Mouse (Mus musculus) heart, embryonic 11.5 days (tissue): ENCODE results near the gene Tmem131l. TPM values are rescaled to one million over a fixed set of nuclear protein-coding genes. Genes with fewer than 3 reads are reported as not detected.

Experiments
- ATAC-seq: fragments of 200-750 bp; cut with Nextera tagmentation; replicated peaks from 2 replicates; pipeline ENCODE4 v1.8.0; 2017; ENCODE audit warnings: moderate library complexity; ENCODE audit not compliant: insufficient number of reproducible peaks, low FRiP score, low TSS enrichment
- H3K27ac ChIP-seq: fragments of 300-500 bp; sonication (generic); 2 replicates; pipeline ENCODE4 v1.5.1; 2014; ENCODE audit warnings: mild to moderate bottlenecking, low read depth, low read length
- H3K27me3 ChIP-seq: fragments of 300-500 bp; sonication (generic); 2 replicates; pipeline ENCODE4 v1.6.1; 2014; ENCODE audit warnings: mild to moderate bottlenecking, low read length, mixed read lengths; ENCODE audit not compliant: control insufficient read depth, insufficient read depth
- H3K36me3 ChIP-seq: fragments of 300-500 bp; sonication (generic); 2 replicates; pipeline ENCODE4 v1.6.1; 2014; ENCODE audit warnings: mild to moderate bottlenecking, low read length, moderate library complexity, mixed read lengths; ENCODE audit not compliant: control insufficient read depth, insufficient read depth
- H3K4me1 ChIP-seq: fragments of 300-500 bp; sonication (generic); 2 replicates; pipeline ENCODE4 v1.6.1; 2014; ENCODE audit warnings: low read length; ENCODE audit not compliant: control insufficient read depth, insufficient read depth
- H3K4me2 ChIP-seq: fragments of 300-500 bp; sonication (generic); 2 replicates; pipeline ENCODE4 v1.6.1; 2014; ENCODE audit warnings: mild to moderate bottlenecking, moderate library complexity
- H3K4me3 ChIP-seq: fragments of 300-500 bp; sonication (generic); 2 replicates; pipeline ENCODE4 v1.5.1; 2014; ENCODE audit warnings: low read depth, low read length
- H3K9ac ChIP-seq: fragments of 300-500 bp; sonication (generic); 2 replicates; pipeline ENCODE4 v1.6.1; 2014; ENCODE audit warnings: mild to moderate bottlenecking, low read depth, low read length, moderate library complexity
- H3K9me3 ChIP-seq: fragments of 300-500 bp; sonication (generic); replicated peaks from 2 replicates; pipeline ENCODE4 v1.6.1; 2016; ENCODE audit warnings: low read length; ENCODE audit not compliant: control insufficient read depth
- WGBS: fragments of 180-500 bp; shearing (Covaris S2); extraction: QIAGEN DNeasy Blood & Tissue Kit; methylation state at CpG from one replicate; pipeline ENCODE4 v1.1.7; 2014; ENCODE audit not compliant: insufficient replicate concordance; 5-methylcytosine and 5-hydroxymethylcytosine counted together
- polyA plus RNA-seq: library from polyadenylated mRNA; unstranded; fragments of >200 nt; fragmentation: Nextera tagmentation; extraction: Ambion mirVana; gene quantifications from 2 replicates; pipeline ENCODE4 v1.2.1, GENCODE M21; 2014

The Tmem131l gene
- polyA plus RNA-seq, 1 experiment from 2014 or later = 35.0 TPM

DNA sequence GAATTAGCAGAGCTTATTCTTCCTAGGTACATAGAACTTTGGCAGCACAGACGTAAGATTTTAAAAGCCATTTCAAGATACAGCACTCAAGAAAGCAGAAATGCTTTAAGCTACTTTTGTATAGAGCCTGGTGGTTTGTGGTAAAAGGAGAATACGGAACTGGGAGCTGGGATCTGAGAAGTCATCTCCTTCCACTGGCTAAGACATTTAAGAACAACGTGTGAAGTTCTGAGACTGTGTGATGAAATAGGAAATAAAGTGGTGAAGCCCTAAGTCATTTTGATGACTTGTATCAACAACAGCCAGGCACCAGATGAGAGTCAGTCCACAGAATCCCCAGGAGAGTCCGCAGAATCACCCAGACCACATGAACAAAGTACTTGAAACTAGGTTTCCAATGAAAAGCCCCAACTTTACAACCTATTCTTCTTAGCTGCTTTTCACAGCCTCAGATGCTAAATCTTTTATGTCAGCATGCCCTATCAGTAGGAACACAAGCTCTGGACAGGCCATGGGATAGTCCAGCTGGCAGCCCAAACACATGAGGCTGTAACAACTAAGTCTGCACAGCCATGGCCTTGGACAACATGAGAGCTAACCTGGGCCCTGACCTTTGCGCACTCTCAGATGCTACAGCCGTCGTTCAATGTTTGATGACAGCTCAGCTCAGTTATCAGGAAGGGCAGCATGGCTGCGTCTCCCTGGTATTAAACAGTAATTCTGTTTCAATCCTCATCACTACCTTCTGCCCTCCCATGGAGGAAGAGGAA lies 92.3 kb downstream of the Tmem131l start:
- no peak overlapping the region for H3K9ac ChIP-seq
- no peak for ATAC-seq
- H3K27ac ChIP-seq = no peak overlapping the region
- H3K27me3 ChIP-seq = no peaks in the 10 kb centered on the region
- no peak overlapping the region for H3K4me2 ChIP-seq
- H3K4me1 ChIP-seq = peaks cover 4% of the 10 kb centered on the region; the same call in 1 of the 2 replicates
- H3K9me3 ChIP-seq = no peaks in the 10 kb centered on the region
- H3K4me3 ChIP-seq = no peak overlapping the region
- H3K36me3 ChIP-seq = no peaks in the 10 kb centered on the region
- WGBS = 51% methylated on average over 8 of the region's 8 CpGs

DNA sequence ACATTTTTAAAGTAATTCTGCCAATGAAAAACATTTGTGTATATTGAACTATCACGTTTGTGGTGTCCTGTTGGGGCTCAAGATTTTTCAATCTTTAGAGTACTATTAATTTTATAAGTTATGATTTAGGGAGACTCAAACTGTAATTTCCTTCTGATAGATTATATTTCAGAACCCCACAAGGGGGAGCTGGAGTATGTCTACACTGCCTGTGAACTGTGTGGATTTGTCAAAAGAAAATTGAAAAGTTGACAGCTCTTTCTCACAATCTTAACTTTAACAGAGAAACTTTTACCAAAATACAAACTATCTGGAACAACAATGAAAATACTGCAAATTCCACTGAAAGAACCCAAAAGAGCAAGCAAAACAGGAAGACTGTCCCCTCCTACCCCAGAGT lies 93.1 kb downstream of the Tmem131l start:
- H3K9ac ChIP-seq = no peak overlapping the region
- H3K9me3 ChIP-seq = no peaks in the 10 kb centered on the region
- H3K4me2 ChIP-seq = no peak overlapping the region
- WGBS = 45% methylated on average over 1 of the region's 1 CpGs
- no peaks in the 10 kb centered on the region for H3K27me3 ChIP-seq
- no peaks in the 10 kb centered on the region for H3K36me3 ChIP-seq
- H3K27ac ChIP-seq = no peak overlapping the region
- peaks cover 4% of the 10 kb centered on the region; the same call in 1 of the 2 replicates for H3K4me1 ChIP-seq
- ATAC-seq = no peak
- no peak overlapping the region for H3K4me3 ChIP-seq

DNA sequence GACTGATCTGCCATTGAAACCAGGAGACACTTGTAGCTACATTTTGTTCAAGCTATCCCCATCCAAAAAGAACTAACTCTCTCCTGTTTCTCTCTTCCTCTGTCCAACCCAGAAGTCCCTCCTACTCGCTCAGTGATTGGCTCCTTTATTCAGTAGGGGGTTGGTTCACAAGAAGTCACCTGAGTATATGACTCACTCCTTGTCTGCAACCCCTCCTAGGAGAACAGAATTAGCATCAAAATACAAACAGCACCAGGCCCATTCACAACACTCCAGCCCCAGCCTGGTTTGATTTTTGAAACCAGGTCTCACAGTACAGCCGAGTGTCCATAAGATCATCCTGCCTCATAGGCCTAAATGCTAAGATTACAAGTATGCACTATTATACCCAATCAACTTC lies 96.3 kb downstream of the Tmem131l start:
- Histone ChIP-seq H3K4me1 (peaks cover 4% of the 10 kb centered on the region; the same call in 1 of the 2 replicates), H3K36me3 (no peaks in the 10 kb centered on the region), H3K9ac (no peak overlapping the region), H3K27me3 (no peaks in the 10 kb centered on the region), H3K9me3 (no peaks in the 10 kb centered on the region), H3K4me2 (no peak overlapping the region), H3K27ac (no peak overlapping the region), H3K4me3 (no peak overlapping the region)
- 85% methylated on average over 2 of the region's 2 CpGs for WGBS
- no peak for ATAC-seq

DNA sequence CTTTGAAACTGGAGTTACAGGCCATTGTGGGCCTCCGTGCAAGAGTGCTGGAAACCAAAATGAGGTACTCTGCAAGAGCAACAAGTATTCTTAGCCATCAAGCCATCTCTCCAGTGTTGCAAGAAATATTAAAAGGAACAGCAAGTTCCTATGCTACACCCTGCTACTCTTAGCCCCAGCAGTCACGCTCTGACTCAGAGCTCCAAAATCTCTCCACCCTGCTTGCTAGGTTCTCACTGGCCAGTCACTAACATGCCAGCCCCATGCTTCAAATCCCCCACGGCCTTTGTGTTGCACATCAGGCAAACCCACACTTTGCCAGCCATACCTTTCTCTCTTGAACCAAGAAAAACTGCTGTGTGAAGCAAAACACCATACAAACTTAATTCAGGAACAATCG lies 96.8 kb downstream of the Tmem131l start:
- 80% methylated on average over 4 of the region's 4 CpGs for WGBS
- no peak for ATAC-seq
- H3K27me3 ChIP-seq = no peaks in the 10 kb centered on the region

DNA sequence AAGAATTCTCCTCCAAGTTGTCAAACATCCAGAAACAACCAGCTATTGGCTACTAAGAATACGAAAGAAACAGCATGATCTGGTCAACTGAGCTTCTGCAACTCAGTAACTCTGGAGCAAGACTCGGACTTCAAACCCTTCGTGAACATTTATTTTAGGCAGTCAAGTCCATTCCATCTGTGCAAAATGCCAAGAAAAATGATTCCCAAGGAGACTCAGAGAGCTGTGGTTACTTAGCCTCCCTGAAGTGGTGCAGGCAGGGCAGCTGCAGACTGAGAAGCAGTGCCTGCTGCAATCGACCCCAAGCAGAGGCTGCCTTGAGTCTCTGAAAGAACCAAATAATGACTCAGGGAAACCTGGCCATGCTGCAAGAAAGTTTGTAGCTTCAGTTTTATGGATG lies 98.1 kb downstream of the Tmem131l start:
- 80% methylated on average over 4 of the region's 4 CpGs for WGBS
- H3K4me1 ChIP-seq = no peaks in the 10 kb centered on the region
- H3K4me3 ChIP-seq = no peak overlapping the region
- no peaks in the 10 kb centered on the region for H3K36me3 ChIP-seq
- H3K27me3 ChIP-seq = no peaks in the 10 kb centered on the region
- no peak overlapping the region for H3K4me2 ChIP-seq
- H3K27ac ChIP-seq = no peak overlapping the region
- no peaks in the 10 kb centered on the region for H3K9me3 ChIP-seq
- H3K9ac ChIP-seq = no peak overlapping the region
- ATAC-seq = no peak

More for the DNA sequence above, 96.8 kb downstream of the Tmem131l start:
- Histone ChIP-seq H3K4me2 (no peak overlapping the region), H3K36me3 (no peaks in the 10 kb centered on the region), H3K9me3 (no peaks in the 10 kb centered on the region), H3K4me1 (peaks cover 4% of the 10 kb centered on the region; the same call in 1 of the 2 replicates), H3K27ac (no peak overlapping the region), H3K9ac (no peak overlapping the region), H3K4me3 (no peak overlapping the region)

DNA sequence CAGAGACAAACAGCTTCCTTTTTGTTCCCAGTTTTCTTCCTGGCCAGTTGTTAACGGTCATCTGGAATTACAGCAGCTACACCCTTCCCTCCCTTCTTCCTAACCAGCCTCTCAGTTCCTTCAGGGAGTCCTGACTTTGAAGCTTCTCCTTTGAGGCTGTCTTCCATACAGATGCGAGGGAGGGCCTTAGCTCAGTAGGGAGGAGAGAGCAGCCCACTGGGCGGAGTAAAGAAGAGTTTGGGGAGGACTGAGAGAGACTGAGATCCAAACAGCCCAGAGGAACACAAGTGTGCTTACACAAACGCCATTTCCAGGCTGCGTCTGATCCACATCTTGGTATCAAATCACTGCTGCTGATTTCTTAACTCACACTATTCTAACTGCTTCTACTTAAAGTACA lies 101.1 kb downstream of the Tmem131l start:
- H3K36me3 ChIP-seq = peaks cover 4% of the 10 kb centered on the region
- no peaks in the 10 kb centered on the region for H3K27me3 ChIP-seq
- no peak overlapping the region for H3K27ac ChIP-seq
- ATAC-seq = no peak
- H3K4me1 ChIP-seq = no peaks in the 10 kb centered on the region
- H3K9ac ChIP-seq = no peak overlapping the region
- no peak overlapping the region for H3K4me2 ChIP-seq
- no peak overlapping the region for H3K4me3 ChIP-seq
- H3K9me3 ChIP-seq = no peaks in the 10 kb centered on the region
- WGBS = 32% methylated on average over 5 of the region's 5 CpGs

DNA sequence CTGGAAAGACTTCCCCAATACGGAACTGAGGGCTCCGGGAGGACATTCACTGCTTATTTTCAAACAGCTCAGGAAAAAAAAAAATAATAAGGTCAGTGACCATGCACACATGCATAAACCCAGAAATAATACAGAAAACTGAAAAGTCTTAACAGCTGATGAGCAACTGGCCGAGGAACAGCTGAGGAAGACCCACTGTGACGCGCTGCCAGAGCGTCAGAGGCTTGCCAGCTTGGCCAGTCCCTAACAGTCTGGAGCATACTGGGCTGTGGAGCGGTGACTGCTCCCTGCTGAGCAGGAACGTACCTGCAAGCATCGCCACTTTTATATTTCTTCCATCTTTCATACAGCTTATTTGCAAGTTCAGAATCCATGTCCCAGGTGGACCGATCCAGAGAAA lies 105.5 kb downstream of the Tmem131l start:
- Histone ChIP-seq H3K27me3 (no peaks in the 10 kb centered on the region), H3K4me3 (no peak overlapping the region), H3K36me3 (peaks cover 24% of the 10 kb centered on the region), H3K9me3 (no peaks in the 10 kb centered on the region), H3K4me2 (no peak overlapping the region), H3K4me1 (no peaks in the 10 kb centered on the region), H3K27ac (no peak overlapping the region), H3K9ac (no peak overlapping the region)
- WGBS = 91% methylated on average over 10 of the region's 10 CpGs
- ATAC-seq = no peak

DNA sequence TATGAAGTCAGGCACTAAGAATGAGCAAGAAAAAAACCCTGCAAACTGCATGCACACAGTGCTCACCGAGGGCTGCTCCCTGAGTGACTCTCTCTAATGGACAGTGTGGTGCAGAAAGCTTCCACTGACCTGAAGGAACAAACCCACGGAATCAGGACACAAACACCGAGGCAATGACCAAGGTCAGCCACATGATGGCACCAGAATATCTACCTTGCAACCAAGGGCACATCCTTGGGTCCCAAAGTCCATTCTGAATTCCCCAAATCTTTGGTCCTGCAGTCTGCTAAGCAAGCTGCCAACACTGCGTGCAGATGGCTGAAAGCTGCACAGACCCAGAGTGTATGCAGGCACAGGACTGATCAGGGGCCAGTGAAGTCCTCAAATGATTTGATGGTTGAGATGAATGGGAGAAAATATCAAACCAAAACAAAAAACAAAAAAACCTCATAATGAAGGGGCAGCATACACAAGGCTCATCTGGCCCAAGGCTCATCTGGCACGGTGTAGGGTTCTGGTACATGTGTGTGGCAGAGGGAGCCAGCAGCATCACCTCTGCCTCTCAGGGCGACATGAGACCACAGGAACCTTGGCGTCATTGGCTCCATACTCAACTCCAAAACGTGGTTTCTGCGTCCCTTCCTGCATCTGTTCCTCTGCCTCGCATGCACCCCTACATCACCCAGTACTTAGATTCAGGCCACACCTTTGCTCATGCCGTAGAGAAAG lies 124.0 kb downstream of the Tmem131l start:
- ATAC-seq = no peak
- Histone ChIP-seq H3K9ac (no peak overlapping the region), H3K27me3 (no peaks in the 10 kb centered on the region), H3K27ac (no peak overlapping the region), H3K4me1 (no peaks in the 10 kb centered on the region), H3K4me3 (no peak overlapping the region), H3K4me2 (no peak overlapping the region), H3K36me3 (peaks cover 14% of the 10 kb centered on the region), H3K9me3 (no peaks in the 10 kb centered on the region)
- WGBS = 73% methylated on average over 11 of the region's 11 CpGs
